Mouse (Mus musculus): ENCODE measurements around the gene Lhfpl2. TPM values are rescaled to one million over a fixed set of nuclear protein-coding genes. Genes with fewer than 3 reads are reported as not detected.

Lhfpl2 gene
- polyA plus RNA-seq, 1 experiment from 2014 or later: 9.6 TPM

- H3K27me3 ChIP-seq (ENCODE audit: control insufficient read depth, insufficient read depth, low read length): no peaks in the 10 kb centered on the region
- 94% methylated on average over 38 of the region's 38 CpGs for WGBS
Observed at GRCm38 (mm10) chr13:94224717-94225705, 167.4 kb downstream of the Lhfpl2 start.

GRCm38 (mm10) chr13:94231871-94232270, 174.3 kb downstream of the Lhfpl2 start:
- no peak for ATAC-seq (ENCODE audit: low read depth)
- H3K36me3 ChIP-seq (ENCODE audit: control insufficient read depth, insufficient read depth, low read length): peaks cover 6% of the 10 kb centered on the region
- H3K9ac ChIP-seq (replicated peaks; ENCODE audit: low read depth, low read length): no peak overlapping the region
- H3K4me3 ChIP-seq (ENCODE audit: low read depth, low read length): no peak overlapping the region
- no peak overlapping the region for H3K4me2 ChIP-seq (ENCODE audit: low read depth, low read length)
- 95% methylated on average over 14 of the region's 14 CpGs for WGBS
- H3K4me1 ChIP-seq (ENCODE audit: control insufficient read depth, insufficient read depth, low read length): no peaks in the 10 kb centered on the region
- H3K27me3 ChIP-seq (ENCODE audit: control insufficient read depth, insufficient read depth, low read length): no peaks in the 10 kb centered on the region
- H3K27ac ChIP-seq (ENCODE audit: low read depth, low read length): no peak overlapping the region
- no peaks in the 10 kb centered on the region for H3K9me3 ChIP-seq (ENCODE audit: control insufficient read depth, low read length)

More at GRCm38 (mm10) chr13:94224717-94225705, 167.4 kb downstream of the Lhfpl2 start:
- Histone ChIP-seq H3K4me1 (ENCODE audit: control insufficient read depth, insufficient read depth, low read length) (no peaks in the 10 kb centered on the region), H3K36me3 (ENCODE audit: control insufficient read depth, insufficient read depth, low read length) (peaks cover 14% of the 10 kb centered on the region), H3K27ac (ENCODE audit: low read depth, low read length) (no peak overlapping the region), H3K9me3 (ENCODE audit: control insufficient read depth, low read length) (no peaks in the 10 kb centered on the region), H3K4me2 (ENCODE audit: low read depth, low read length) (no peak overlapping the region), H3K9ac (replicated peaks; ENCODE audit: low read depth, low read length) (no peak overlapping the region), H3K4me3 (ENCODE audit: low read depth, low read length) (no peak overlapping the region)
- no peak; the same call in 1 of the 2 replicates for ATAC-seq (ENCODE audit: low read depth)

- no peaks in the 10 kb centered on the region for H3K9me3 ChIP-seq (ENCODE audit: control insufficient read depth, low read length)
- ATAC-seq (ENCODE audit: low read depth): no peak
- no peaks in the 10 kb centered on the region for H3K4me1 ChIP-seq (ENCODE audit: control insufficient read depth, insufficient read depth, low read length)
- H3K27ac ChIP-seq (ENCODE audit: low read depth, low read length): no peak overlapping the region
- no peak overlapping the region for H3K9ac ChIP-seq (replicated peaks; ENCODE audit: low read depth, low read length)
- H3K4me3 ChIP-seq (ENCODE audit: low read depth, low read length): no peak overlapping the region
- H3K36me3 ChIP-seq (ENCODE audit: control insufficient read depth, insufficient read depth, low read length): no peaks in the 10 kb centered on the region
- WGBS: 74% methylated on average over 4 of the region's 4 CpGs
- H3K27me3 ChIP-seq (ENCODE audit: control insufficient read depth, insufficient read depth, low read length): no peaks in the 10 kb centered on the region
- H3K4me2 ChIP-seq (ENCODE audit: low read depth, low read length): no peak overlapping the region
Observed at GRCm38 (mm10) chr13:94239488-94239887, 181.9 kb downstream of the Lhfpl2 start.

- no peaks in the 10 kb centered on the region for H3K9me3 ChIP-seq (ENCODE audit: control insufficient read depth, low read length)
- 85% methylated on average over 6 of the region's 6 CpGs for WGBS
- H3K36me3 ChIP-seq (ENCODE audit: control insufficient read depth, insufficient read depth, low read length): no peaks in the 10 kb centered on the region
- H3K4me3 ChIP-seq (ENCODE audit: low read depth, low read length): no peak overlapping the region
- no peaks in the 10 kb centered on the region for H3K27me3 ChIP-seq (ENCODE audit: control insufficient read depth, insufficient read depth, low read length)
- no peak overlapping the region for H3K4me2 ChIP-seq (ENCODE audit: low read depth, low read length)
- no peak overlapping the region for H3K9ac ChIP-seq (replicated peaks; ENCODE audit: low read depth, low read length)
- H3K27ac ChIP-seq (ENCODE audit: low read depth, low read length): no peak overlapping the region
- no peaks in the 10 kb centered on the region for H3K4me1 ChIP-seq (ENCODE audit: control insufficient read depth, insufficient read depth, low read length)
- no peak for ATAC-seq (ENCODE audit: low read depth)
Observed at GRCm38 (mm10) chr13:94240111-94240510, 182.5 kb downstream of the Lhfpl2 start.

- no peak for ATAC-seq (ENCODE audit: low read depth)
- H3K4me2 ChIP-seq (ENCODE audit: low read depth, low read length): no peak overlapping the region
- WGBS: 19% methylated on average over 5 of the region's 5 CpGs
Observed at GRCm38 (mm10) chr13:94240873-94241272, 183.3 kb downstream of the Lhfpl2 start.

GRCm38 (mm10) chr13:94241892-94242524, 184.4 kb downstream of the Lhfpl2 start:
- no peaks in the 10 kb centered on the region for H3K4me1 ChIP-seq (ENCODE audit: control insufficient read depth, insufficient read depth, low read length)
- no peak overlapping the region for H3K4me3 ChIP-seq (ENCODE audit: low read depth, low read length)
- no peak overlapping the region for H3K9ac ChIP-seq (replicated peaks; ENCODE audit: low read depth, low read length)
- H3K27ac ChIP-seq (ENCODE audit: low read depth, low read length): no peak overlapping the region; the same call in 1 of the 2 replicates
- WGBS: 49% methylated on average over 4 of the region's 4 CpGs
- H3K9me3 ChIP-seq (ENCODE audit: control insufficient read depth, low read length): no peaks in the 10 kb centered on the region
- no peaks in the 10 kb centered on the region for H3K36me3 ChIP-seq (ENCODE audit: control insufficient read depth, insufficient read depth, low read length)
- H3K27me3 ChIP-seq (ENCODE audit: control insufficient read depth, insufficient read depth, low read length): no peaks in the 10 kb centered on the region
- H3K4me2 ChIP-seq (ENCODE audit: low read depth, low read length): no peak overlapping the region
- ATAC-seq (ENCODE audit: low read depth): no peak

More at GRCm38 (mm10) chr13:94240873-94241272, 183.3 kb downstream of the Lhfpl2 start:
- Histone ChIP-seq H3K4me3 (ENCODE audit: low read depth, low read length) (no peak overlapping the region), H3K36me3 (ENCODE audit: control insufficient read depth, insufficient read depth, low read length) (no peaks in the 10 kb centered on the region), H3K4me1 (ENCODE audit: control insufficient read depth, insufficient read depth, low read length) (no peaks in the 10 kb centered on the region), H3K9ac (replicated peaks; ENCODE audit: low read depth, low read length) (no peak overlapping the region), H3K27me3 (ENCODE audit: control insufficient read depth, insufficient read depth, low read length) (no peaks in the 10 kb centered on the region), H3K27ac (ENCODE audit: low read depth, low read length) (no peak overlapping the region), H3K9me3 (ENCODE audit: control insufficient read depth, low read length) (no peaks in the 10 kb centered on the region)

GRCm38 (mm10) chr13:94242897-94243296, 185.3 kb downstream of the Lhfpl2 start:
- Histone ChIP-seq H3K4me1 (ENCODE audit: control insufficient read depth, insufficient read depth, low read length) (no peaks in the 10 kb centered on the region), H3K9ac (replicated peaks; ENCODE audit: low read depth, low read length) (no peak overlapping the region), H3K4me3 (ENCODE audit: low read depth, low read length) (no peak overlapping the region), H3K9me3 (ENCODE audit: control insufficient read depth, low read length) (no peaks in the 10 kb centered on the region), H3K36me3 (ENCODE audit: control insufficient read depth, insufficient read depth, low read length) (no peaks in the 10 kb centered on the region), H3K27ac (ENCODE audit: low read depth, low read length) (no peak overlapping the region), H3K4me2 (ENCODE audit: low read depth, low read length) (no peak overlapping the region), H3K27me3 (ENCODE audit: control insufficient read depth, insufficient read depth, low read length) (no peaks in the 10 kb centered on the region)
- WGBS: 58% methylated on average over 2 of the region's 2 CpGs
- no peak for ATAC-seq (ENCODE audit: low read depth)

All from neural tube, embryonic 14.5 days (tissue).